Mouse (Mus musculus) neural tube, embryonic 15.5 days (tissue): Measurements from ENCODE around the gene Mettl1. TPM values are rescaled to one million over a fixed set of nuclear protein-coding genes. Genes with fewer than 3 reads are reported as not detected.

Experiments used
- ATAC-seq: fragments of 200-750 bp; cut with Nextera tagmentation; 2 replicates; pipeline ENCODE4 v1.8.0; 2017; ENCODE audit warnings: mild to moderate bottlenecking, moderate TSS enrichment, moderate library complexity; ENCODE audit not compliant: low FRiP score
- H3K27ac ChIP-seq: fragments of 300-500 bp; sonication (generic); replicated peaks from 2 replicates; pipeline ENCODE4 v1.5.1; 2015; ENCODE audit warnings: mild to moderate bottlenecking, inconsistent platforms
- H3K27me3 ChIP-seq: fragments of 300-500 bp; sonication (generic); replicated peaks from 2 replicates; pipeline ENCODE4 v1.6.1; 2015; ENCODE audit warnings: inconsistent platforms
- H3K36me3 ChIP-seq: fragments of 300-500 bp; sonication (generic); 2 replicates; pipeline ENCODE4 v1.6.1; 2015; ENCODE audit warnings: inconsistent platforms
- H3K4me1 ChIP-seq: fragments of 300-500 bp; sonication (generic); 2 replicates; pipeline ENCODE4 v1.6.1; 2015; ENCODE audit warnings: inconsistent platforms
- H3K4me2 ChIP-seq: fragments of 300-500 bp; sonication (generic); 2 replicates; pipeline ENCODE4 v1.6.1; 2015; ENCODE audit warnings: inconsistent platforms, mild to moderate bottlenecking, moderate library complexity
- H3K4me3 ChIP-seq: fragments of 300-500 bp; sonication (generic); replicated peaks from 2 replicates; pipeline ENCODE4 v1.5.1; 2015; ENCODE audit warnings: mild to moderate bottlenecking, inconsistent platforms
- H3K9ac ChIP-seq: fragments of 300-500 bp; sonication (generic); replicated peaks from 2 replicates; pipeline ENCODE4 v1.6.1; 2015; ENCODE audit warnings: mild to moderate bottlenecking, inconsistent platforms
- H3K9me3 ChIP-seq: fragments of 300-500 bp; sonication (generic); replicated peaks from 2 replicates; pipeline ENCODE4 v1.6.1; 2016; ENCODE audit warnings: inconsistent platforms
- WGBS: fragments of 180-500 bp; shearing (Covaris S2); methylation state at CpG from one replicate; pipeline ENCODE4 v1.1.7; 2015; ENCODE audit warnings: mixed read lengths; 5-methylcytosine and 5-hydroxymethylcytosine counted together
- polyA plus RNA-seq: library from polyadenylated mRNA; unstranded; fragments of >200 nt; fragmentation: Nextera tagmentation; extraction: Ambion mirVana; gene quantifications from 2 replicates; pipeline ENCODE4 v1.2.1, GENCODE M21; 2015

Mettl1 gene
- polyA plus RNA-seq, 1 experiment from 2014 or later, result 24.3 TPM

DNA sequence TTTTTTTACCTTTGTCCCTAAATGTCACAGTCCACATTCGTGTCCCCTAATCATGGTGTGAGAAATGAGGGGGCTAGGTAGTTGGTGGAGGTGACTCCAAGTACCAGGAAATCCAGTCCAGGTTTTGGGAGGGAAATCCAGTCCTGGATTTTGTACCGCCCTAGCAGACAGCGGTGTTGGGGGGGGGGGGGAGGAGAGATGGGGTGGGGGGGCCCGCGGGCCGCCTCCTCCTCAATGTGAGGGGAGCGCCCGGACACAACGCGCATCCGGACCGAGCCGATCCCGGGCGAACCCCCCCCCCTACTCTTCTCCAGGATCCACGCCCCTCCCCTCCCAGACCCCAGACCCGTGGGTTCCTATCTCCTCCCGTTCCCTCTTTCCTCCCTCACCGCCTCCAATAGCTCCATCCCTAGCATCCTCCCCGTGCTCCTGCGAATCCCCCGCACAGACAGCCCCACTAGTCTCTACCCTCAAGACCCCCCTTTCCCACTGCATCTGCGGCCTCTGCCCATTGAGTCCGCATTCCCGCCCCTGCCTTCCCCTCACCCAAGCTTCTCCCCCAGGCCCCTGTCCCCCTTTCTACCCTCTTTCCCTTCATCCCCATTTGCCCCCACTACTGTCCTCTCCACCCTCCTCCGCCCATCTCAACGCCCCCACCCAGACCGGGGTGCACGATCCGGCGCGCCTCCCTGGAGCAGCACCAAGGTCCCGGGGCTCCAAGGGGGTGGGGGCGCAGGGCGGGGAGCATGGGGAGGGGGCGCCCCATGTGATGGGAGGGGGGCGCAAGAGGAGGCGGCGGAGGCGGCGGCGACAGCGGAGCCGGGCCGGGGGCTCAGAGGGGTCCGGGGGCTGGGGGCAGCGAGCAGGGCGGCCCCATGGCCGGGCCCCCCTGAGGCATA is 37.7 kb downstream of the Mettl1 start:
- H3K9ac ChIP-seq, result peak overlapping the region; percentile 95
- peak overlapping the region; percentile 93 for H3K4me2 ChIP-seq
- peak overlapping the region; percentile 91 for H3K27ac ChIP-seq
- H3K4me1 ChIP-seq, result peaks cover 55% of the 10 kb centered on the region
- peaks cover 11% of the 10 kb centered on the region for H3K27me3 ChIP-seq
- peak overlapping the region; percentile 81 for H3K4me3 ChIP-seq
- no peaks in the 10 kb centered on the region for H3K9me3 ChIP-seq
- ATAC-seq, result peak; percentile 75
- WGBS, result under 1% methylated on average over 40 of the region's 49 CpGs
- peaks cover 10% of the 10 kb centered on the region for H3K36me3 ChIP-seq

DNA sequence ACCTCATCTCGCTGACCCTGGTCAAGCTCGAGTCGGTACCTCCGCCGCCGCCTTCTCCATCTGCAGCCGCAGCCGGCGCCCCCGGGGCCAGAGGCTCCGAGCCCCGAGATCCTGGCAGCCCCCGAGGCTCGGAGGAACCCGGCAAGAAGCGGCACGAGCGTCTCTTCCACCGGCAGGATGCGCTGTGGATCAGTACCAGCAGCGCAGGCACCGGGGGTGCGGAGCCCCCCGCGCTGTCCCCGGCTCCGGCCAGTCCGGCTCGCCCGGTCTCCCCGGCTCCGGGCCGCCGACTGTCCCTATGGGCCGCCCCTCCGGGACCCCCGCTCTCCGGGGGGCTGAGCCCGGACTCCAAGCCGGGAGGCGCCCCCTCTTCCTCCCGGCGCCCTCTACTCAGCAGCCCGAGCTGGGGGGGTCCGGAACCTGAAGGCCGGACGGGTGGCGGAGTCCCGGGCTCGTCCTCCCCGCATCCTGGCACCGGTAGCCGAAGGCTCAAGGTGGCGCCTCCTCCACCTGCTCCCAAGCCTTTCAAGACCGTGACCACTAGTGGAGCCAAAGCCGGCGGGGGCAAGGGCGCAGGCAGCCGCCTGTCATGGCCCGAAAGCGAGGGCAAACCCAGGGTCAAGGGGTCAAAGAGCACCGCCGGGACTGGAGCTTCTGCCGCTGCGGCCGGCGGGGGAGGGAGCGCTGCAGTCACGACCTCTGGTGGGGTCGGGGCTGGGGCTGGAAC is 38.6 kb downstream of the Mettl1 start:
- ATAC-seq, result peak; percentile 10
- H3K9me3 ChIP-seq, result no peaks in the 10 kb centered on the region
- H3K36me3 ChIP-seq, result peaks cover 19% of the 10 kb centered on the region
- H3K27me3 ChIP-seq, result peaks cover 11% of the 10 kb centered on the region
- peak overlapping the region; percentile 81 for H3K4me3 ChIP-seq
- H3K4me2 ChIP-seq, result peak overlapping the region; percentile 93
- peak overlapping the region; percentile 95 for H3K9ac ChIP-seq
- under 1% methylated on average over 52 of the region's 70 CpGs for WGBS
- peak overlapping the region; percentile 91 for H3K27ac ChIP-seq
- H3K4me1 ChIP-seq, result peaks cover 55% of the 10 kb centered on the region

DNA sequence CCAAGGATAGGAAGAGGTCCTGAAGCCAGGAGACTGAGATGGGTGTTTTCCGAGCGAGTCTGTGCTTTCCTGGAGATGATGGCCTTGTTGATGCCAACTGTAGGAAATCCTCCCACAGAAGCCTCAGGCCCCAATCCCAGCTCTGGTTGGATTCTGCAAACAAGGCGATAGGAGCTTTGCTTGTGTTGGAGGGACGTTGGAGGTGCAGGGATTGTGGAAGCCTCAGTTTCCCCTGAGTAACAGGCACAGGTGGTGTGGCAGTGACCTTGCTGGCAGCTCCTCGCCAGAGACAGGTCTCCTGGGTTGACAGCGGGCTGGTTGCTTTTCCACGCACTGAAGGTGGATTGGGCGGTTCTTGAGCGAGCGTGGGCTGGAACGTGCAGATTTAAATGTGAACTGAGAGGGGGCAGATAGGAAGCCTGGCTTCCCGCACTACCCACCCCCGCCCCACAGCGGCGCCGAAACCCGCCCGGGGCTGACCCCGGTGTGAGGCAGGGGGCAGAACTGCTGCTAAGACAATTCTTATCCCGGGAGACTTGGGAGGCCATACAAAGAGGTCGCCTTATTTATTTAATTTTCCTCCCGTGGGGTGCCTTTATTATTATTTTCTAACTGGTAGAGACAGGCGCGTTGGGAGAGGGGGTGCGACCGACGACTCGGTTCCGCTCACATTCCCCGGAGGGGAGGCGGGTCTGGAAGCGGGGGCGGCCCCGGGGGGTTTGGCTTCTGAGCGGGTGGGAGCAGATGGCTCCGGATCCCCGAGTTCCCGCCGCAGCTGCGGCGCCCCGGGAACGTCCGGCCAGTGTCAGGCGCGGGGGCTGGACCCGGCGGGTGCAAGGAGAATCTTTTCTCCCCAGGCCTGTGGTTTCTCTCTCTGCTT is 39.9 kb downstream of the Mettl1 start:
- no peaks in the 10 kb centered on the region for H3K9me3 ChIP-seq
- peaks cover 52% of the 10 kb centered on the region for H3K4me1 ChIP-seq
- WGBS, result 3% methylated on average over 48 of the region's 48 CpGs
- peak overlapping the region; percentile 95 for H3K9ac ChIP-seq
- peak overlapping the region; percentile 81 for H3K4me3 ChIP-seq
- H3K36me3 ChIP-seq, result peaks cover 24% of the 10 kb centered on the region
- H3K27ac ChIP-seq, result 0 out of 2 replicates have a peak overlapping the region, but pooled peaks have one; percentile 18
- peaks cover 14% of the 10 kb centered on the region for H3K27me3 ChIP-seq
- peak overlapping the region; percentile 93 for H3K4me2 ChIP-seq
- no peak for ATAC-seq

DNA sequence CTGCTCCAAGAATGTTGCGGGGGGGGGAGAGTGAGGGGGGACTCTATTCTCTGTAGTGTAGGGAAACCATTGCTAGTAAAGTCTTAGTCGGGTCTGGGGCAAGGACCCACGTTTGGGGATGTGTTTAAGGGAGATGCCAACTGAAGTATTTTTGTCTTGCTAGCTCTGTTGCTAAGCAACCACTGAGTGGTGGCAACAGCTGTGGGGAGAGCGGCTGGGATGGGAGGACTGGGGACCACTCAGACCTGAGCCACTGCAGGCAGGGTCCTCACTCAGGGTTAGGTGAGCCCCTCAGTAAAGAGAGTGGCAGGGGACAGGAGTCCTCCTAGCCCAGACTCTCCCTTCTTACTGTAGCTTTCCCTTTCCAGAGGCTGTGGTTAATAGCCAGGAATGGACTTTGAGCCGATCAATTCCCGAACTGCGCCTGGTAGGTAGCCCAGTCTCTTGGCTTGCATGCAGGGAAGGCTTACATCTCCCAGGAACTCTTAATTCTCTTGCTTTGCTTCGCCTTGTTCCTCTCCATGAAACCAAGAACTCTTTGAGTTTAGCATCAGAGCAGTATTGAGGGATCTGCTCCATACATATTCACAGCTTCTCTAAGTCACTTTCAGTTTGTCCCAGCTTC is 40.9 kb downstream of the Mettl1 start:
- ATAC-seq, result no peak
- Histone ChIP-seq H3K9ac (peak overlapping the region; percentile 95; the same call in 1 of the 2 replicates), H3K4me3 (peak overlapping the region; percentile 81), H3K4me2 (peak overlapping the region; percentile 93), H3K9me3 (no peaks in the 10 kb centered on the region), H3K4me1 (peaks cover 47% of the 10 kb centered on the region), H3K27ac (no peak overlapping the region), H3K36me3 (peaks cover 30% of the 10 kb centered on the region), H3K27me3 (peaks cover 22% of the 10 kb centered on the region)
- WGBS, result 31% methylated on average over 8 of the region's 8 CpGs

DNA sequence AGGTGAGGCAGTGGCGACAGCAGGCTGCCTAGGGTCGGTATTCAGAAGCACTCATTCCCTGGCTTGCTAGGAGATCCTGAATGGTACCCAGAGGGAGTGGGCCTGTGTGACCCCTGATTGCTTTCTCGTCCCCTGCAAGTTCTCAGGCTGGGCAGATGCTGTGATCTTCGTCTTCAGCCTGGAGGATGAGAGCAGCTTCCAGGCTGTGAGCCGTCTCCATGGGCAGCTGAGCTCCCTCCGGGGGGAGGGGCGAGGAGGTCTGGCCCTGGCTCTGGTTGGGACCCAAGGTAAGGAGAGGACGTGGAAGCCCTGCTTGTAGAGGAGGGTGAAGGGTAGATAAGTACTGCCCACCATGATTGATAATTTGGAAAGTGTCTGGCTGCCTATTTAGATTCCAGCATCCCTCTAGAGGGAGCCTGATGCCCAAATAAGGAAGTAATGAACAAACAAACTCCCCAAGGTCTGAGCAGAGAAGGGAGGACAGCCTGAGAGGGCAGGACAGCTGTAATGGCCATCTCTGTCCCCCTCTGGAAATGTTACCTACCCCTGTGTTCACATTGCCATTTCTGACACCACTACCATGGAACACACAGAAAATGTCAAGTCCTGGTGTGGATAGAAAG is 42.2 kb downstream of the Mettl1 start:
- WGBS, result 39% methylated on average over 8 of the region's 8 CpGs
- Histone ChIP-seq H3K4me2 (no peak overlapping the region), H3K27me3 (peaks cover 35% of the 10 kb centered on the region), H3K36me3 (peaks cover 43% of the 10 kb centered on the region), H3K4me3 (no peak overlapping the region), H3K27ac (no peak overlapping the region), H3K9ac (no peak overlapping the region), H3K9me3 (no peaks in the 10 kb centered on the region), H3K4me1 (peaks cover 37% of the 10 kb centered on the region)
- no peak for ATAC-seq

DNA sequence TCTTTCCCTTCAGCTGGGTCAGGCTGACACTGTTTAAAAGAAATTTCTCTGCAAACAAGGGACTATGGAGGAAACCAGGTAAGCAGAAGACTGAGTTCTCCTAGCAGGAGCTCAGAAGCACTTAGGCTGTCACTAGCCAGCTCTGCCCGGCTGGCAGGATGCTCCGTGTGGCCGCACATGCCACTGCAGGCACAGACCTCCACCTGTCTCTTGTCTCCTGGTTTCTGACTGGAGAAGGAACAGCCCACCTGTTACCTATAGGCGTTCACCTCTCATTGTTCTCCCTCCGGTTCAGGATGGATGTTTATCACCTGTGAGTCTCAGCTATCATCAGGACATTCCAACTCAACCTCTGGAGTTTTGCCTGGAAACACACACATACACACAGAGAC is 42.7 kb downstream of the Mettl1 start:
- H3K27me3 ChIP-seq, result peaks cover 39% of the 10 kb centered on the region
- H3K4me3 ChIP-seq, result no peak overlapping the region
- H3K36me3 ChIP-seq, result peaks cover 46% of the 10 kb centered on the region
- H3K9me3 ChIP-seq, result no peaks in the 10 kb centered on the region
- no peak overlapping the region for H3K27ac ChIP-seq
- 62% methylated on average over 5 of the region's 5 CpGs for WGBS
- no peak overlapping the region for H3K4me2 ChIP-seq
- ATAC-seq, result no peak
- peaks cover 35% of the 10 kb centered on the region for H3K4me1 ChIP-seq
- H3K9ac ChIP-seq, result no peak overlapping the region

DNA sequence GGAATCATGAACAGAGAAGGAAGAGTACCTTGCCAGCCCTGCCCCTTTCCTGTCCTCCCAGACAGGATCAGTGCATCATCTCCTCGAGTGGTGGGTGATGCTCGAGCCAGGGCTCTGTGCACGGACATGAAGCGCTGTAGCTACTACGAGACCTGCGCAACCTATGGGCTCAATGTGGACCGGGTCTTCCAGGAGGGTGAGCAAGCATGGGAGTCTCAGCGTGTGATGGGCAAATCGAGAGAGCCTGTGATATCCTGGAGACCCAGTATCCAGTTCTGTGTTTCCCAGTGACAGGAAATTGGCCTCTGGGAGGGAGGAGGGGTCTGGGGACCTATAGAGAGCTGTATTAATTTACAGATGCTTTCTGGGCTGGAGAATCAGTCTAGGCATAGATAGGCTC is 43.8 kb downstream of the Mettl1 start:
- Histone ChIP-seq H3K9ac (no peak overlapping the region), H3K36me3 (peaks cover 54% of the 10 kb centered on the region), H3K27ac (no peak overlapping the region), H3K4me2 (no peak overlapping the region), H3K9me3 (no peaks in the 10 kb centered on the region), H3K4me3 (no peak overlapping the region), H3K27me3 (peaks cover 51% of the 10 kb centered on the region), H3K4me1 (peaks cover 32% of the 10 kb centered on the region)
- WGBS, result 85% methylated on average over 9 of the region's 9 CpGs
- no peak for ATAC-seq

DNA sequence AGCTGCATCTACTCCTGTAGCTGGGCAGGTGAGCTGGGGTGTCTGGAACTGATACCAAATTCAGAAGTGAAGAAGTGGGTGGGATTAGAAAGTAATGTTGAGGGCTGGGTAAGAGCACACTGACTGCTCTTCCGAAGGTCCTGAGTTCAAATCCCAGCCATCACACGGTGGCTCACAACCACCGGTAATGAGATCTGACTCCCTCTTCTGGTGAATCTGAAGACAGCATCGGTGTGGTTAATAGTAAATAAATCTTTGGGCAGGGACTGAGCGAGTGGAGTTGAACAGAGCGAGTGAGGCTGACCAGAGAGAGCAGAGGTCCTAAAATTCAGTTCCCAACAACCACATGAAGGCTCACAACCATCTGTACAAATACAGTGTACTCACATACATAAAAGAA is 44.4 kb downstream of the Mettl1 start:
- Histone ChIP-seq H3K9me3 (no peaks in the 10 kb centered on the region), H3K27ac (no peak overlapping the region), H3K9ac (no peak overlapping the region), H3K4me3 (no peak overlapping the region), H3K4me2 (no peak overlapping the region), H3K36me3 (peaks cover 55% of the 10 kb centered on the region), H3K27me3 (peaks cover 54% of the 10 kb centered on the region), H3K4me1 (peaks cover 31% of the 10 kb centered on the region)
- WGBS, result 72% methylated on average over 6 of the region's 6 CpGs
- ATAC-seq, result no peak

DNA sequence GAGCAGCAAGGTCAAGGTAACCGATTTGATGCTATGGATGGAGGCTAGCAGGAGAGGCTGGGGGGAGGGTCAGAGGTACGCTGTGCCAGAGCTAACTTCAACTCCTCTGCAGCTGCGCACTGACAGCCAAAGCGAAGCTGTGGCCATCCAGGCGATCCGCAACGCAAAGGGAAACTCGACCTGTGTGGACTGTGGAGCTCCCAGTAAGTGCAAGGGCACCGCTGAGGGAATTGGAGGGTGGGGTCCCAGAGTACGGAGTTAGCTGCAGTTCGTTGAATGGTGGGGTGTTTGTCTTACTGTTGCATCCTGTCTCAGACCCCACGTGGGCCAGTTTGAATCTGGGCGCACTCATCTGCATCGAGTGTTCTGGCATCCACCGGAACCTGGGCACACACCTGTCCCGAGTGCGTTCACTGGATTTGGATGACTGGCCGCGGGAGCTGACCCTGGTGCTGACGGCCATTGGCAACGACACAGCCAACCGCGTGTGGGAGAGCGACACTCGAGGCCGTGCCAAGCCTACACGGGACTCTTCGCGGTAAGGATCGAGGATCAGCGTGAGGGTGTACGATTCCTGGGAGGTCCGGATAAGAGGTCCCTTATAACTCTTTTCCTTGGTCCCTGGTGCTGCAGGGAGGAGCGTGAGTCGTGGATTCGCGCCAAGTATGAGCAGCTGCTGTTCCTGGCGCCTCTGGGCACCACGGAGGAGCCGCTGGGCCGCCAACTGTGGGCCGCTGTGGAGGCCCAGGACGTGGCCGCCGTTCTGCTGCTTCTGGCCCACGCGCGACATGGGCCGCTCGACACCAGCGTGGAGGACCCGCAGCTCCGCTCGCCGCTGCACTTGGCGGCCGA is 49.6 kb downstream of the Mettl1 start:
- Histone ChIP-seq H3K4me1 (peaks cover 36% of the 10 kb centered on the region), H3K9ac (0 out of 2 replicates have a peak overlapping the region, but pooled peaks have one; percentile 14), H3K27ac (no peak overlapping the region), H3K9me3 (no peaks in the 10 kb centered on the region), H3K27me3 (peaks cover 60% of the 10 kb centered on the region), H3K36me3 (peaks cover 55% of the 10 kb centered on the region), H3K4me2 (peak overlapping the region; percentile 46), H3K4me3 (peak overlapping the region; percentile 17)
- ATAC-seq, result peak; percentile 1; the same call in 1 of the 2 replicates
- WGBS, result 13% methylated on average over 57 of the region's 57 CpGs
